Mouse (Mus musculus) myocyte (in vitro differentiated cells): Measurements from ENCODE around the gene Ppp1r14a.

Experiments used
- CEBPB ChIP-seq: IDR thresholded peaks from 2 replicates; pipeline ENCODE4 v1.6.1; 2011; ENCODE audit warnings: mild to moderate bottlenecking, moderate library complexity; ENCODE audit not compliant: poor library complexity, insufficient read depth, severe bottlenecking
- E2F4 ChIP-seq: IDR thresholded peaks from one replicate; pipeline ENCODE4 v1.6.1; 2011; ENCODE audit warnings: mild to moderate bottlenecking, control low read depth, moderate library complexity; ENCODE audit not compliant: insufficient read depth
- MAX ChIP-seq: IDR thresholded peaks from one replicate; pipeline ENCODE4 v1.6.1; 2011; ENCODE audit warnings: low read depth, mild to moderate bottlenecking, control low read depth
- MYOD1 ChIP-seq, 3 experiments: IDR thresholded peaks; one replicate each; pipeline ENCODE4 v1.6.1; 2011; ENCODE audit warnings: control low read depth in 2 of 3, low read depth in 2 of 3, mild to moderate bottlenecking in 2 of 3, moderate library complexity in 1 of 3; ENCODE audit not compliant: insufficient read length in 2 of 3, control insufficient read depth in 1 of 3
- POLR2A ChIP-seq: IDR thresholded peaks from one replicate; pipeline ENCODE4 v1.6.1; 2011; ENCODE audit warnings: low read depth, mild to moderate bottlenecking, control low read depth, moderate library complexity; ENCODE audit not compliant: insufficient read length
- POLR2AphosphoS2 ChIP-seq: IDR thresholded peaks from one replicate; pipeline ENCODE4 v1.6.1; 2011; ENCODE audit warnings: low read depth, control low read depth; ENCODE audit not compliant: insufficient read length
- SRF ChIP-seq: IDR thresholded peaks from one replicate; pipeline ENCODE4 v1.6.1; 2011; ENCODE audit warnings: low read depth; ENCODE audit not compliant: control insufficient read depth, insufficient read length
- USF1 ChIP-seq: IDR thresholded peaks from one replicate; pipeline ENCODE4 v1.6.1; 2011; ENCODE audit warnings: low read depth, mild to moderate bottlenecking, control low read depth, moderate library complexity

- TF ChIP-seq POLR2A, result peak; percentile 14
- no peak for TF ChIP-seq USF1
- no peak for TF ChIP-seq POLR2AphosphoS2
- no peak for TF ChIP-seq SRF
- TF ChIP-seq CEBPB, result no peak
- TF ChIP-seq E2F4, result no peak
- TF ChIP-seq MYOD1 (IDR thresholded peaks at IDR 0.05; ENCODE audit: control insufficient read depth in 1 of 3, insufficient read length in 2 of 3, low read depth in 2 of 3), result peak in 1 of 3 experiments; percentile 9
- no peak for TF ChIP-seq MAX
These were observed 18.4 kb downstream of the Ppp1r14a start for GRCm38 (mm10) chr7:29307350-29308104.
